Mouse (Mus musculus) lung, embryonic 14.5 days (tissue): Measurements from ENCODE around the gene Evi5. TPM values are rescaled to one million over a fixed set of nuclear protein-coding genes. Genes with fewer than 3 reads are reported as not detected.

Source experiments
- ATAC-seq: fragments of 200-750 bp; cut with Nextera tagmentation; 2 replicates; pipeline ENCODE4 v1.8.0; 2017; ENCODE audit warnings: mild to moderate bottlenecking, moderate TSS enrichment, moderate library complexity; ENCODE audit not compliant: insufficient read depth
- DNase-seq: peaks from one replicate; pipeline ENCODE4 v3.0.0-alpha.2; 2015
- H3K27ac ChIP-seq: fragments of 300-500 bp; sonication (generic); 2 replicates; pipeline ENCODE4 v1.5.1; 2014; ENCODE audit warnings: low read depth, mild to moderate bottlenecking, moderate library complexity
- H3K27me3 ChIP-seq: fragments of 300-500 bp; sonication (generic); 2 replicates; pipeline ENCODE4 v1.6.1; 2014; ENCODE audit warnings: low read length, control low read depth; ENCODE audit not compliant: insufficient read depth
- H3K36me3 ChIP-seq: fragments of 300-500 bp; sonication (generic); 2 replicates; pipeline ENCODE4 v1.6.1; 2014; ENCODE audit warnings: control low read depth; ENCODE audit not compliant: insufficient read depth
- H3K4me1 ChIP-seq: fragments of 300-500 bp; sonication (generic); 2 replicates; pipeline ENCODE4 v1.6.1; 2014; ENCODE audit warnings: antibody characterized with exemption, control low read depth; ENCODE audit not compliant: insufficient read depth
- H3K4me2 ChIP-seq: fragments of 300-500 bp; sonication (generic); 2 replicates; pipeline ENCODE4 v1.6.1; 2014; ENCODE audit warnings: mild to moderate bottlenecking
- H3K4me3 ChIP-seq: fragments of 300-500 bp; sonication (generic); 2 replicates; pipeline ENCODE4 v1.5.1; 2014; ENCODE audit warnings: low read depth, low read length
- H3K9ac ChIP-seq: fragments of 300-500 bp; sonication (generic); 2 replicates; pipeline ENCODE4 v1.6.1; 2014
- H3K9me3 ChIP-seq: fragments of 300-500 bp; sonication (generic); 2 replicates; pipeline ENCODE4 v1.6.1; 2016; ENCODE audit warnings: low read depth, low read length, control low read depth
- CTCF ChIP-seq: IDR thresholded peaks from 2 replicates; pipeline ENCODE4 v1.5.1; 2016; ENCODE audit warnings: antibody characterized with exemption, low read depth
- WGBS: fragments of 180-500 bp; shearing (Covaris S2); extraction: QIAGEN DNeasy Blood & Tissue Kit; methylation state at CpG from one replicate; pipeline ENCODE4 v1.1.7; 2014; 5-methylcytosine and 5-hydroxymethylcytosine counted together
- polyA plus RNA-seq: library from polyadenylated mRNA; unstranded; fragments of >200 nt; fragmentation: Nextera tagmentation; extraction: Ambion mirVana; gene quantifications from 2 replicates; pipeline ENCODE4 v1.2.1, GENCODE M21; 2014

Gene Evi5
- polyA plus RNA-seq, 1 experiment from 2014 or later, result 60.7 TPM

GRCm38 (mm10) chr5:107787682-107788443 lies 87.0 kb downstream of the Evi5 start:
- H3K9ac ChIP-seq, result no peak overlapping the region
- no peak overlapping the region for H3K27ac ChIP-seq
- H3K4me1 ChIP-seq, result no peaks in the 10 kb centered on the region
- no peaks in the 10 kb centered on the region for H3K27me3 ChIP-seq
- H3K4me3 ChIP-seq, result no peak overlapping the region
- H3K36me3 ChIP-seq, result 0 out of 2 replicates have a peak, but pooled peaks cover 12% of the 10 kb centered on the region
- TF ChIP-seq CTCF, result no peak
- no peak overlapping the region for H3K4me2 ChIP-seq
- WGBS, result 79% methylated on average over 7 of the region's 7 CpGs
- ATAC-seq (no peak), DNase-seq (no peak)
- no peaks in the 10 kb centered on the region for H3K9me3 ChIP-seq

DNA sequence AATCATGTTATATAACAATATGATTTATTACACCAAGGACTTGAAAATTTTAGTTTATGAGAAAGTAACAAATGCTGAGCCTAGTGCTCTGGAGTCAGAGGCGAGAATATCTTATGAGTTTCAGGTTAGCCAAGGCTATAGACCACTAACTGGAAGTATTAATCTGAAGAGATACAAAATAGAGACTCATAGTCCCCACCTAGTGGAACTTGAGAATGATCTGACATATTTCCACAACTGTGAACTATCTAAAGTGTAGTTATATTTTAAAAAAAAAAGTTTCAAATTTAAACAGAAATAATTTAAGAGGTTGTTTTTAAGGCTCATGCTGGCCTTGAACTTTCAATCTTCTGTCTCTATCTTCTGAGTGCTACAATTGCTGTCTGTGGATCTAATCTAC lies 92.5 kb downstream of the Evi5 start:
- ATAC-seq (no peak), DNase-seq (peak; percentile 9)
- TF ChIP-seq CTCF, result no peak
- no peaks in the 10 kb centered on the region for H3K4me1 ChIP-seq
- no peak overlapping the region for H3K4me3 ChIP-seq
- no peaks in the 10 kb centered on the region for H3K27me3 ChIP-seq
- H3K36me3 ChIP-seq, result peaks cover 11% of the 10 kb centered on the region; the same call in 1 of the 2 replicates
- H3K9me3 ChIP-seq, result no peaks in the 10 kb centered on the region
- H3K9ac ChIP-seq, result no peak overlapping the region
- no peak overlapping the region for H3K27ac ChIP-seq
- WGBS, result 93% methylated on average over 1 of the region's 1 CpGs
- no peak overlapping the region for H3K4me2 ChIP-seq

DNA sequence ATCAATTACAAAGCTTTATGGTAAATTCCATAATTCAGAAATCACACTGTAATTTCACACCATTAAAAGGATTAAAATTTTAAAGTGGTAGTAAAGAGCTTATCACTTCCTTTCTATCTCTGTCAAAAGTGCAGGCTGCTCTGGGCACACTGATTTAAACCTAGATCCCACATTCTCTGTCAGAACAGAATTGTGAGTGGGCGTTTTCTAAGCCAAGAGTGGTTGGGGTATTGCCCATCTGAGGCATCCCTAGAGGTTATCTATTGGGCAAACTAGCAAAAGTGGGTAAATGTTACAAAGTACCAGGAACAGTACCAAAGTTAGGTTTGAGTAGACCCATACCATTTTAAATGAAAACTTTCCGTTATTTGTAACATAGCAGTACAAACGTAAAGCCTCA lies 96.1 kb downstream of the Evi5 start:
- Histone ChIP-seq H3K9me3 (no peaks in the 10 kb centered on the region), H3K36me3 (peaks cover 5% of the 10 kb centered on the region; the same call in 1 of the 2 replicates), H3K4me2 (no peak overlapping the region), H3K4me3 (no peak overlapping the region), H3K27ac (no peak overlapping the region), H3K27me3 (no peaks in the 10 kb centered on the region), H3K4me1 (no peaks in the 10 kb centered on the region), H3K9ac (no peak overlapping the region)
- no peak for DNase-seq
- no peak for ATAC-seq
- WGBS, result 87% methylated on average over 3 of the region's 3 CpGs
- no peak for TF ChIP-seq CTCF

DNA sequence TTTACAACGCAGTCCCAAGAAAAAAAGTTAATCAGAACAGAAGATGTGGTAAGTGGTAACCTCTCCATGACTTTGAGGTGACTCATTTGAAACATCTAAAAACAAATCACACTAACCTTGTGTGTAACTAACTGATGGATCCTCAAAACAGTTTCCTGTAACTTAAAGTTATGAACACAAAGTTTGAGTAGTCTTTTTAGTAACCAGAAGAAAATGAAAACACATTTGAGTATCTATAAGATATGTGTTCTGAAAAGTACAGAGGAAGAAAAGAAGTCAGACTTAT lies 97.4 kb downstream of the Evi5 start:
- H3K4me3 ChIP-seq, result no peak overlapping the region
- 85% methylated on average over 1 of the region's 1 CpGs for WGBS
- no peaks in the 10 kb centered on the region for H3K27me3 ChIP-seq
- no peak overlapping the region for H3K27ac ChIP-seq
- no peaks in the 10 kb centered on the region for H3K9me3 ChIP-seq
- no peak for TF ChIP-seq CTCF
- no peak overlapping the region for H3K9ac ChIP-seq
- DNase-seq, result no peak
- H3K4me1 ChIP-seq, result no peaks in the 10 kb centered on the region
- H3K4me2 ChIP-seq, result no peak overlapping the region
- ATAC-seq, result no peak
- peaks cover 5% of the 10 kb centered on the region; the same call in 1 of the 2 replicates for H3K36me3 ChIP-seq

GRCm38 (mm10) chr5:107776777-107777544 lies 97.9 kb downstream of the Evi5 start:
- H3K27me3 ChIP-seq, result no peaks in the 10 kb centered on the region
- ATAC-seq (no peak), DNase-seq (no peak)
- H3K36me3 ChIP-seq, result peaks cover 8% of the 10 kb centered on the region; the same call in 1 of the 2 replicates
- no peaks in the 10 kb centered on the region for H3K9me3 ChIP-seq
- no peak overlapping the region for H3K4me2 ChIP-seq
- no peak overlapping the region for H3K4me3 ChIP-seq
- H3K27ac ChIP-seq, result no peak overlapping the region
- no peaks in the 10 kb centered on the region for H3K4me1 ChIP-seq
- no peak for TF ChIP-seq CTCF
- WGBS, result 88% methylated on average over 4 of the region's 4 CpGs
- H3K9ac ChIP-seq, result no peak overlapping the region

DNA sequence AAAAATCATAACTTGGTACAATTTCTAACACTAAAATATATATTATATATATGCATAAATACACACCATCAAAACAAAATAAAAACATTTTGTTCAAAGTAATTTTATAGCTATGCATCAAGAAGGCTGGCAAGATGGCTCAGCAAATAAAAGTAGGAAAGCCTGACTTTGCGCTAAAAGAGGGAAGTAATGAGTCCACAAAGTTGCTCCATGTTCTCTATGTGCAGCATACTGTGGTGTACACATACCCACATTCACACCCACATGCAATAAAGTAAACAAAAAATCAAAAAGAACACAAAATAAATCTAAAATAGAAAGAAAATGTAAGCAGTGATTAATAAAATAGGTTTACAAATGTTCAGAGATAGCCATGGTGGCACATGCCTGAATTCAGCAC lies 99.0 kb downstream of the Evi5 start:
- ATAC-seq (no peak), DNase-seq (no peak)
- Histone ChIP-seq H3K4me3 (no peak overlapping the region), H3K36me3 (0 out of 2 replicates have a peak, but pooled peaks cover 5% of the 10 kb centered on the region), H3K27ac (no peak overlapping the region), H3K9me3 (no peaks in the 10 kb centered on the region), H3K27me3 (no peaks in the 10 kb centered on the region), H3K4me1 (no peaks in the 10 kb centered on the region), H3K9ac (no peak overlapping the region), H3K4me2 (no peak overlapping the region)
- no peak for TF ChIP-seq CTCF
- 91% methylated on average over 1 of the region's 1 CpGs for WGBS

DNA sequence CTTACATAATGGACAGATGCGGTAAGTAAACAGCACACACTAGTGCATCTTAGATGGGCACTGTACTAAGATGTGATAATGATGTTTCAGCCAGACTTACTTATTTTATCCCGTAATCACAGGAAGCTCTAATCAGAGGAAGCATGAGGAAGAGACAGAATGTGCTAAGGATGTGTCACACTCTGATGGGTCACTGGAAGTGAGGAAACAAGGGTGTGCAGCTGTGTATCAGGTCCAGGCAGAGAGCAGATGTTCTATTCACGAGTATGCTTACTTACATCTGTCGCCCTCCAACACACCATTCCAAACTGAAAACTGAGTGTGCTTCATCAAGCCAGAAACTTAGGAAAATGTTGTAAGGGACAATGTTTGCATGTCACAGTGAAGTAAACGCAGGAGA lies 102.9 kb downstream of the Evi5 start:
- H3K9ac ChIP-seq, result no peak overlapping the region
- ATAC-seq (no peak), DNase-seq (no peak)
- H3K4me1 ChIP-seq, result no peaks in the 10 kb centered on the region
- H3K27me3 ChIP-seq, result no peaks in the 10 kb centered on the region
- H3K36me3 ChIP-seq, result 0 out of 2 replicates have a peak, but pooled peaks cover 5% of the 10 kb centered on the region
- no peak overlapping the region for H3K27ac ChIP-seq
- no peaks in the 10 kb centered on the region for H3K9me3 ChIP-seq
- H3K4me3 ChIP-seq, result no peak overlapping the region
- no peak overlapping the region for H3K4me2 ChIP-seq
- TF ChIP-seq CTCF, result no peak
- 43% methylated on average over 5 of the region's 5 CpGs for WGBS
